Mouse (Mus musculus): ENCODE measurements at regions not wholly inside any gene's neighbourhood (a gene's known extent, or its start where the extent isn't known, plus 50 kb on each side); places are given as distances from the start of the nearest gene placed in this dataset.

DNA sequence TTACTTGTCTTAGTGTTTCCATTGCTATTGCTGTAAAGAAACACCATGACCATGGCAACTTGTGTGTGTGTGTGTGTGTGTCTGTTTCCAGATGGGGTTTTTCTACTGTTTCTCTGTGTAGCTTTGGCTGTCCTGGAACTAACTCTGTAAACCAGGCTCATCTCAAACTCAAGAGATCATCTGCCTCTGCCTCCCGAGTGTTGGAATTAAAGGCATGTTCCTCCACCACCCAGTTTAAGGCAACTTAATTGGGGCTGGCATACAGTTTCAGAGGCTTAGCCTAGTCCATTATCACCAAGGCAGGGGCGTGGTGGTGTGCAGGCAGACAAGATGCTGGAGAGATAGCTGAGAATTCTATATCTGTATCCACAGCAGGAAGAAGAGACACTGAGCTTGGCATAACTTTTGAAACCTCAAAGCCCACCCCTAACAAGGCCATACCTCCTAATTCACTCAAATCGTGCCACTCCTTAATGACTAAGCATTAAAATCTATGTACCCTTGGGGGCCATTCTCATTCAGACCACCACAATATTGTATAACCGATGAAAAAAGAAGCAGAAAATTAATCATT lies 65.5 kb upstream of the Med14 start:
- 65% methylated on average over 4 of the region's 4 CpGs for WGBS
- H3K4me3 ChIP-seq (ENCODE audit: control insufficient read depth, insufficient read depth, low read length), result no peak overlapping the region

DNA sequence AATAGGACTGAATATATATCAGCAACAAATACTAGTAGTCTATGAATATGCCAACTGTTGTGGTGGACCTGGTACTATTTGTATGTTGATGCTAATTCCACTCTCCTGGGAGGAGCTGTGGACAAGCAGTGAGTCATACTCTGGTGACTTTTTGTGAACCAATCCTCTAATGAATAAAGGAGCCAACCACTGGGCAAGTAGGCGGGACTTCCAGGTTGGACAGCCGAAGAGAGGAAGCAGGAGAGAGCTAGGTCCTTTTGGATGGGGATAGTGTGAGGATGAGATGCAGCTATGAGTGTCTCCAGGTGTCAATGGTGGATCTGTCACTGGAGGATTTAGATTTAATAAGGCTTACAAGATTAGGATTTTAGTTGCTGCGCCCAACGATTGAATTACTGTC lies 64.8 kb upstream of the Med14 start:
- no peaks in the 10 kb centered on the region for H3K36me3 ChIP-seq (ENCODE audit: control insufficient read depth, insufficient read depth, low read length)
- TF ChIP-seq POLR2A (IDR thresholded peaks at IDR 0.05; ENCODE audit: control insufficient read depth, extremely low read depth, insufficient read depth, low read length, poor library complexity) (no peak), CTCF (IDR thresholded peaks at IDR 0.05; ENCODE audit: borderline replicate concordance, control insufficient read depth, extremely low read depth, insufficient read depth, low read length, poor library complexity) (no peak)
- H3K27ac ChIP-seq (ENCODE audit: control insufficient read depth, insufficient read depth, low read length), result no peak overlapping the region
- no peak overlapping the region for H3K4me3 ChIP-seq (ENCODE audit: control insufficient read depth, insufficient read depth, low read length)
- no peak for DNase-seq
- H3K27me3 ChIP-seq (ENCODE audit: control insufficient read depth, insufficient read depth, low read length), result no peaks in the 10 kb centered on the region
- 95% methylated on average over 4 of the region's 4 CpGs for WGBS
- no peaks in the 10 kb centered on the region for H3K4me1 ChIP-seq (replicated peaks; ENCODE audit: control insufficient read depth, insufficient read depth, low read length)

More for the DNA sequence above, 65.5 kb upstream of the Med14 start:
- no peaks in the 10 kb centered on the region for H3K4me1 ChIP-seq (replicated peaks; ENCODE audit: control insufficient read depth, insufficient read depth, low read length)
- no peaks in the 10 kb centered on the region for H3K36me3 ChIP-seq (ENCODE audit: control insufficient read depth, insufficient read depth, low read length)
- H3K27me3 ChIP-seq (ENCODE audit: control insufficient read depth, insufficient read depth, low read length), result no peaks in the 10 kb centered on the region
- no peak overlapping the region for H3K27ac ChIP-seq (ENCODE audit: control insufficient read depth, insufficient read depth, low read length)
- DNase-seq, result no peak
- TF ChIP-seq CTCF (IDR thresholded peaks at IDR 0.05; ENCODE audit: borderline replicate concordance, control insufficient read depth, extremely low read depth, insufficient read depth, low read length, poor library complexity), result no peak
- TF ChIP-seq POLR2A (IDR thresholded peaks at IDR 0.05; ENCODE audit: control insufficient read depth, extremely low read depth, insufficient read depth, low read length, poor library complexity), result no peak

DNA sequence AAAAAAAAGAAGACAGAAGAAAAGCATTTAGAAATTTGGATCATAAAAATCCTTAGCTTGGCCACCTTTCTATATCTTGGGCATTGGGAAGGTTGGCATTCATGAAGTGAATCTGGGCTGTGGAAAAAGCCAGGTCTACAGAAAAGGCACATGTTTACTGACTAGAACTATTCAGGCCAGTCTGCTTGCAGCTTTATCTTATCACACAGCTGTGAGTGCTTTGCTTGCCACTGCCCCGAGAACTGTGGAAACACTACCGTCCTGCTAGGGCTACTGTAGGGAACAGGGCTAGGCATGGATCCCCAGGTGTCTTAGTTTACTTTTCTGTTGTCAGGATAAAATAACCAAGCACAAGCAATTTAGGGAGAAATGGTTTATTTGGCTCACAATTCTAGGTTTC lies 63.4 kb upstream of the Med14 start:
- no peaks in the 10 kb centered on the region for H3K4me1 ChIP-seq (replicated peaks; ENCODE audit: control insufficient read depth, insufficient read depth, low read length)
- H3K27me3 ChIP-seq (ENCODE audit: control insufficient read depth, insufficient read depth, low read length), result no peaks in the 10 kb centered on the region
- H3K36me3 ChIP-seq (ENCODE audit: control insufficient read depth, insufficient read depth, low read length), result no peaks in the 10 kb centered on the region
- WGBS, result 90% methylated on average over 2 of the region's 2 CpGs
- H3K4me3 ChIP-seq (ENCODE audit: control insufficient read depth, insufficient read depth, low read length), result no peak overlapping the region
- TF ChIP-seq POLR2A (IDR thresholded peaks at IDR 0.05; ENCODE audit: control insufficient read depth, extremely low read depth, insufficient read depth, low read length, poor library complexity), result no peak
- TF ChIP-seq CTCF (IDR thresholded peaks at IDR 0.05; ENCODE audit: borderline replicate concordance, control insufficient read depth, extremely low read depth, insufficient read depth, low read length, poor library complexity), result no peak
- no peak overlapping the region for H3K27ac ChIP-seq (ENCODE audit: control insufficient read depth, insufficient read depth, low read length)
- DNase-seq, result no peak

DNA sequence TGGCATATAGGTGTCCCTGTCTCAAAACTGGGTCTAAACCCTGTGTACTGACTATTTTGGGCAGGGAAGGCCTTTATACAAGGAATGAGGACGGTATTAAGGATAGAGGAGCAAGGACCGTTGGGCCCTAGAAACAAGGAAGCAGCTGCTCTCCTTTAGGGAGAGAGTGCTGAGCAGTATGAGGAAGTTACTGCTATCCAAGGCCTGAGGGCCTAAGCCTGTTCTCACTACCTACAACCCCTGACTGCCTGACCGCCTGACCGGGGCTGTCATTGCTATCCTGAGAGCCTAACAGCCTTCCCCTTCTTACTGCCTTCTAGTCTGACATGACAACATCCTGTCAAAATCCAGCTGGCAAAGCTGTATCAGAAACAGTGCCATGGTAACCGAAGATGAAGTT lies 62.6 kb upstream of the Med14 start:
- H3K4me1 ChIP-seq (replicated peaks; ENCODE audit: control insufficient read depth, insufficient read depth, low read length), result no peaks in the 10 kb centered on the region
- H3K27me3 ChIP-seq (ENCODE audit: control insufficient read depth, insufficient read depth, low read length), result no peaks in the 10 kb centered on the region
- WGBS, result 66% methylated on average over 5 of the region's 5 CpGs
- no peak for DNase-seq
- TF ChIP-seq POLR2A (IDR thresholded peaks at IDR 0.05; ENCODE audit: control insufficient read depth, extremely low read depth, insufficient read depth, low read length, poor library complexity) (no peak), CTCF (IDR thresholded peaks at IDR 0.05; ENCODE audit: borderline replicate concordance, control insufficient read depth, extremely low read depth, insufficient read depth, low read length, poor library complexity) (no peak)
- H3K4me3 ChIP-seq (ENCODE audit: control insufficient read depth, insufficient read depth, low read length), result no peak overlapping the region
- H3K27ac ChIP-seq (ENCODE audit: control insufficient read depth, insufficient read depth, low read length), result no peak overlapping the region
- H3K36me3 ChIP-seq (ENCODE audit: control insufficient read depth, insufficient read depth, low read length), result no peaks in the 10 kb centered on the region

DNA sequence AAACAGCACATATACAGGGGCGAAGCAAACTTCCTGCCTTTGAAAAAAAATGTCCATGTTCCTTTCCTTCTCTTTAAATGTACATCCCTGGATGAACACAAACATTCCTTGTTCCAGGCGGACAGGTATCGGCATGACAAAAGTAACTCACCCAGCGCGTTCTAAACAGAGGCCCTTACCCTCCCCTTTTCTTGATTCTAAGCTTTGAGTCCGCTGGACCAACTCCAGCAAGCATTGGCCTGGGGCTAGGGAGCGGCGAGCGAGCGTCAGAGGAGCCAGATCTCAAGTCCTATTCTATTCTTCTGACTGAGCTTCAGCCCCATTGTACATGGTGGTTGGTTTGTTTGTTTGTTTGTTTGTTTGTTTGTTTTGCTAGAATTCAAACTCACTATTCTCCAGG lies 60.9 kb upstream of the Med14 start:
- TF ChIP-seq CTCF (IDR thresholded peaks at IDR 0.05; ENCODE audit: borderline replicate concordance, control insufficient read depth, extremely low read depth, insufficient read depth, low read length, poor library complexity) (no peak), POLR2A (IDR thresholded peaks at IDR 0.05; ENCODE audit: control insufficient read depth, extremely low read depth, insufficient read depth, low read length, poor library complexity) (no peak)
- DNase-seq, result no peak
- Histone ChIP-seq H3K27me3 (ENCODE audit: control insufficient read depth, insufficient read depth, low read length) (no peaks in the 10 kb centered on the region), H3K4me3 (ENCODE audit: control insufficient read depth, insufficient read depth, low read length) (no peak overlapping the region), H3K4me1 (replicated peaks; ENCODE audit: control insufficient read depth, insufficient read depth, low read length) (no peaks in the 10 kb centered on the region), H3K36me3 (ENCODE audit: control insufficient read depth, insufficient read depth, low read length) (no peaks in the 10 kb centered on the region), H3K27ac (ENCODE audit: control insufficient read depth, insufficient read depth, low read length) (no peak overlapping the region)
- WGBS, result 94% methylated on average over 10 of the region's 10 CpGs

DNA sequence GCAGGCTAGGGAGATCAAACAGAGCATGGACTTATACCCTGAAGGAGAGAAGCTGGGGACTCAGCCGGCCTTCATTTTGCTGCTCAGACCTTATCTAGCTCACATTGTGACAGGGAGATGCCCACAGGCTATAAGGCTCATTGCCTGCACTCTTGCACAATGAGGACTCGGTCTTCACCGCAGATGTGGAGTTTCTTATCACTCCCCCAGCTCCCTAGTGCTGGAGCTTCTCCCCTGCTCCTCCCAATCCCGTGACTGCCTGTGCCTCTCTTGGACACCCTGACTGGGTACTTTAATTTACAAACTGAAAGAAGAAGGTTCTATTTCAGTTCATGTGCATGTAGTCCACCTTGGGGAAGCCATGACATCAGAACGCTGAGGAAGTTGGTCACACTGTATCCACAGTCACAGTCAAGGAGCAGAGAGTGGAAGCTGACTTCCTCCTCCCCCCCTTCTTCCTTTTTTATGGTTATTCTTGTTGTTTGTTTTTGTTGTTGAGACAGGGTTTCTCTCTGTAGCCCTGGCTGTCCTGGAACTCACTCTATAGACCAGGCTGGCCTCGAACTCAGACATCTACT lies 51.3 kb upstream of the Med14 start:
- 90% methylated on average over 6 of the region's 6 CpGs for WGBS

More for the DNA sequence above, 51.3 kb upstream of the Med14 start:
- TF ChIP-seq POLR2A (IDR thresholded peaks at IDR 0.05; ENCODE audit: control insufficient read depth, extremely low read depth, insufficient read depth, low read length, poor library complexity) (no peak), CTCF (IDR thresholded peaks at IDR 0.05; ENCODE audit: borderline replicate concordance, control insufficient read depth, extremely low read depth, insufficient read depth, low read length, poor library complexity) (no peak)
- DNase-seq, result no peak
- Histone ChIP-seq H3K27me3 (ENCODE audit: control insufficient read depth, insufficient read depth, low read length) (no peaks in the 10 kb centered on the region), H3K4me3 (ENCODE audit: control insufficient read depth, insufficient read depth, low read length) (no peak overlapping the region), H3K27ac (ENCODE audit: control insufficient read depth, insufficient read depth, low read length) (no peak overlapping the region), H3K4me1 (replicated peaks; ENCODE audit: control insufficient read depth, insufficient read depth, low read length) (no peaks in the 10 kb centered on the region), H3K36me3 (ENCODE audit: control insufficient read depth, insufficient read depth, low read length) (no peaks in the 10 kb centered on the region)

All from thymus, adult 2 months (tissue).